Mouse (Mus musculus) liver, embryonic 13.5 days (tissue): ENCODE measurements at regions not wholly inside any gene's neighbourhood (a gene's known extent, or its start where the extent isn't known, plus 50 kb on each side); places are given as distances from the start of the nearest gene placed in this dataset.

Experiments used
- ATAC-seq: fragments of 200-750 bp; cut with Nextera tagmentation; 2 replicates; pipeline ENCODE4 v1.8.0; 2017; ENCODE audit warnings: low read depth, mild to moderate bottlenecking, moderate number of reproducible peaks, moderate library complexity
- DNase-seq: peaks from one replicate; pipeline ENCODE4 v3.0.0; 2022
- H3K27ac ChIP-seq: fragments of 300-500 bp; sonication (generic); 2 replicates; pipeline ENCODE4 v1.5.1; 2015; ENCODE audit warnings: moderate library complexity, mild to moderate bottlenecking, inconsistent platforms
- H3K27me3 ChIP-seq: fragments of 300-500 bp; sonication (generic); 2 replicates; pipeline ENCODE4 v1.6.1; 2015; ENCODE audit warnings: mild to moderate bottlenecking, inconsistent platforms
- H3K36me3 ChIP-seq: fragments of 300-500 bp; sonication (generic); 2 replicates; pipeline ENCODE4 v1.6.1; 2015; ENCODE audit warnings: mild to moderate bottlenecking, inconsistent platforms
- H3K4me1 ChIP-seq: fragments of 300-500 bp; sonication (generic); replicated peaks from 2 replicates; pipeline ENCODE4 v1.6.1; 2015; ENCODE audit warnings: inconsistent platforms
- H3K4me2 ChIP-seq: fragments of 300-500 bp; sonication (generic); 2 replicates; pipeline ENCODE4 v1.6.1; 2015; ENCODE audit warnings: inconsistent platforms, mild to moderate bottlenecking, moderate library complexity
- H3K4me3 ChIP-seq: fragments of 300-500 bp; sonication (generic); replicated peaks from 2 replicates; pipeline ENCODE4 v1.5.1; 2015; ENCODE audit warnings: mild to moderate bottlenecking, inconsistent platforms
- H3K9ac ChIP-seq: fragments of 300-500 bp; sonication (generic); 2 replicates; pipeline ENCODE4 v1.6.1; 2015; ENCODE audit warnings: mild to moderate bottlenecking, inconsistent platforms
- H3K9me3 ChIP-seq: fragments of 300-500 bp; sonication (generic); replicated peaks from 2 replicates; pipeline ENCODE4 v1.6.1; 2016; ENCODE audit warnings: inconsistent platforms
- WGBS: fragments of 180-500 bp; shearing (Covaris S2); methylation state at CpG from one replicate; pipeline ENCODE4 v1.1.7; 2015; ENCODE audit not compliant: insufficient replicate concordance; 5-methylcytosine and 5-hydroxymethylcytosine counted together

GRCm38 (mm10) chr1:168549807-168550435, 117.9 kb upstream of the Pbx1 start:
- DNase-seq = no peak
- no peaks in the 10 kb centered on the region for H3K36me3 ChIP-seq
- H3K9ac ChIP-seq = no peak overlapping the region
- 43% methylated on average over 7 of the region's 7 CpGs for WGBS
- no peak overlapping the region for H3K4me3 ChIP-seq
- no peak for ATAC-seq
- H3K4me2 ChIP-seq = no peak overlapping the region
- no peaks in the 10 kb centered on the region for H3K4me1 ChIP-seq
- no peaks in the 10 kb centered on the region for H3K9me3 ChIP-seq
- H3K27me3 ChIP-seq = no peaks in the 10 kb centered on the region
- no peak overlapping the region for H3K27ac ChIP-seq

- ATAC-seq = no peak
- Histone ChIP-seq H3K4me1 (no peaks in the 10 kb centered on the region), H3K9ac (no peak overlapping the region), H3K9me3 (no peaks in the 10 kb centered on the region), H3K4me2 (no peak overlapping the region), H3K4me3 (no peak overlapping the region), H3K27me3 (no peaks in the 10 kb centered on the region), H3K27ac (no peak overlapping the region), H3K36me3 (no peaks in the 10 kb centered on the region)
- DNase-seq = no peak
- WGBS = 69% methylated on average over 3 of the region's 3 CpGs
Measured at GRCm38 (mm10) chr1:168546156-168546555, 114.1 kb upstream of the Pbx1 start.

- no peak overlapping the region for H3K27ac ChIP-seq
- no peak overlapping the region for H3K9ac ChIP-seq
- no peak overlapping the region for H3K4me3 ChIP-seq
- no peaks in the 10 kb centered on the region for H3K9me3 ChIP-seq
- no peaks in the 10 kb centered on the region for H3K36me3 ChIP-seq
- H3K4me2 ChIP-seq = no peak overlapping the region
- WGBS = 47% methylated on average over 7 of the region's 7 CpGs
- no peak for DNase-seq
- H3K27me3 ChIP-seq = no peaks in the 10 kb centered on the region
- no peaks in the 10 kb centered on the region for H3K4me1 ChIP-seq
- ATAC-seq = no peak
Measured at GRCm38 (mm10) chr1:168545072-168545780, 113.2 kb upstream of the Pbx1 start.

- no peaks in the 10 kb centered on the region for H3K4me1 ChIP-seq
- H3K9ac ChIP-seq = no peak overlapping the region
- no peak overlapping the region for H3K4me2 ChIP-seq
- H3K4me3 ChIP-seq = no peak overlapping the region
- H3K27ac ChIP-seq = no peak overlapping the region
- no peaks in the 10 kb centered on the region for H3K36me3 ChIP-seq
- no peaks in the 10 kb centered on the region for H3K27me3 ChIP-seq
- DNase-seq (no peak), ATAC-seq (no peak)
- 54% methylated on average over 2 of the region's 2 CpGs for WGBS
- H3K9me3 ChIP-seq = no peaks in the 10 kb centered on the region
Measured at GRCm38 (mm10) chr1:168541231-168541630, 109.2 kb upstream of the Pbx1 start.

GRCm38 (mm10) chr1:168518087-168518486, 86.0 kb upstream of the Pbx1 start:
- Histone ChIP-seq H3K4me3 (no peak overlapping the region), H3K27me3 (no peaks in the 10 kb centered on the region), H3K4me2 (no peak overlapping the region), H3K27ac (no peak overlapping the region), H3K36me3 (no peaks in the 10 kb centered on the region), H3K9ac (no peak overlapping the region), H3K4me1 (no peaks in the 10 kb centered on the region), H3K9me3 (no peaks in the 10 kb centered on the region)
- no peak for ATAC-seq
- DNase-seq = no peak
- 78% methylated on average over 6 of the region's 6 CpGs for whole genome bisulfite sequencing

GRCm38 (mm10) chr1:168506326-168506725, 74.3 kb upstream of the Pbx1 start:
- Histone ChIP-seq H3K9ac (no peak overlapping the region), H3K27ac (no peak overlapping the region), H3K4me3 (no peak overlapping the region), H3K27me3 (no peaks in the 10 kb centered on the region), H3K9me3 (no peaks in the 10 kb centered on the region), H3K36me3 (no peaks in the 10 kb centered on the region), H3K4me2 (no peak overlapping the region), H3K4me1 (no peaks in the 10 kb centered on the region)
- ATAC-seq (no peak), DNase-seq (no peak)
- 63% methylated on average over 1 of the region's 1 CpGs for WGBS

GRCm38 (mm10) chr1:168504773-168505172, 72.7 kb upstream of the Pbx1 start:
- H3K4me2 ChIP-seq = no peak overlapping the region
- H3K9ac ChIP-seq = no peak overlapping the region
- no peaks in the 10 kb centered on the region for H3K9me3 ChIP-seq
- H3K4me1 ChIP-seq = no peaks in the 10 kb centered on the region
- H3K27ac ChIP-seq = no peak overlapping the region
- H3K36me3 ChIP-seq = no peaks in the 10 kb centered on the region
- DNase-seq (no peak), ATAC-seq (no peak)
- WGBS = 65% methylated on average over 9 of the region's 9 CpGs
- H3K4me3 ChIP-seq = no peak overlapping the region
- no peaks in the 10 kb centered on the region for H3K27me3 ChIP-seq

GRCm38 (mm10) chr1:168502266-168502665, 70.2 kb upstream of the Pbx1 start:
- no peak for ATAC-seq
- WGBS = 62% methylated on average over 7 of the region's 7 CpGs
- DNase-seq = no peak
- Histone ChIP-seq H3K9ac (no peak overlapping the region), H3K4me3 (no peak overlapping the region), H3K27ac (no peak overlapping the region), H3K4me2 (no peak overlapping the region), H3K27me3 (no peaks in the 10 kb centered on the region), H3K9me3 (no peaks in the 10 kb centered on the region), H3K36me3 (no peaks in the 10 kb centered on the region), H3K4me1 (no peaks in the 10 kb centered on the region; the same call in 1 of the 2 replicates)

- ATAC-seq (no peak), DNase-seq (no peak)
- Histone ChIP-seq H3K27me3 (no peaks in the 10 kb centered on the region), H3K9me3 (no peaks in the 10 kb centered on the region), H3K36me3 (no peaks in the 10 kb centered on the region), H3K27ac (no peak overlapping the region), H3K4me3 (no peak overlapping the region), H3K4me2 (no peak overlapping the region), H3K9ac (no peak overlapping the region), H3K4me1 (no peaks in the 10 kb centered on the region; the same call in 1 of the 2 replicates)
- WGBS = 34% methylated on average over 4 of the region's 4 CpGs
Measured at GRCm38 (mm10) chr1:168501375-168502169, 69.5 kb upstream of the Pbx1 start.

GRCm38 (mm10) chr1:168497801-168498200, 65.7 kb upstream of the Pbx1 start:
- no peaks in the 10 kb centered on the region for H3K27me3 ChIP-seq
- no peak overlapping the region for H3K4me3 ChIP-seq
- no peak for DNase-seq
- H3K9ac ChIP-seq = no peak overlapping the region
- no peak overlapping the region for H3K4me2 ChIP-seq
- no peaks in the 10 kb centered on the region; the same call in 1 of the 2 replicates for H3K4me1 ChIP-seq
- no peaks in the 10 kb centered on the region for H3K9me3 ChIP-seq
- WGBS = 59% methylated on average over 4 of the region's 4 CpGs
- no peak overlapping the region for H3K27ac ChIP-seq
- H3K36me3 ChIP-seq = no peaks in the 10 kb centered on the region
- ATAC-seq = no peak

GRCm38 (mm10) chr1:168495687-168496527, 63.8 kb upstream of the Pbx1 start:
- DNase-seq = no peak
- no peaks in the 10 kb centered on the region; the same call in 1 of the 2 replicates for H3K4me1 ChIP-seq
- H3K4me2 ChIP-seq = no peak overlapping the region
- WGBS = 64% methylated on average over 13 of the region's 13 CpGs
- H3K9ac ChIP-seq = no peak overlapping the region
- ATAC-seq = no peak
- H3K27me3 ChIP-seq = no peaks in the 10 kb centered on the region
- no peaks in the 10 kb centered on the region for H3K36me3 ChIP-seq
- H3K4me3 ChIP-seq = no peak overlapping the region
- no peaks in the 10 kb centered on the region for H3K9me3 ChIP-seq
- no peak overlapping the region for H3K27ac ChIP-seq
